Comparison of ENCODE assay signal across 8 mouse cellular contexts in the genomic region with DNA sequence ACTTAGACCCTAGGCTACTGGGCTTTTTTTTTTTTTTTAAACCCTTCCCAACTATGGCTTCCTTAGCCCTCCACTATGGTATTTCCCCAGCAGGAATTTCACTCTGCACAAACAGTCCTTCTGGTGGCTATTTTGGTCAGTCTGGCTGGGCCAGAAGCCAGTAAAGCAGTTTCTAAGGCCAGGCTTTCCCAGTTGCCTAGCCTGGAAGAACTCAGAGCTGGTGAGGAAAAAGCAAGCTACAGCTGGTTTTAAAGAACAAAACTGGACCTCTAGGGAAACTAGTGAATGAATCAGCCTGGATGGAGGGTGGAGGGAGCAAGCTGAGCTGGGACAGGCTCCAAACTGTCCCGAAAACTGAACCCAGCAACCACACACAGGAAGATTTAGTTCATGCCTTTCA. TPM values are rescaled to one million over a fixed set of nuclear protein-coding genes. Genes with fewer than 3 reads are reported as not detected.
A peak's percentile ranks its signal among the peaks of the same experiment; 100 is the strongest.
DNase-seq lines count a peak whose midpoint lies in the region; ATAC-seq and TF ChIP-seq lines count a peak whose summit lies in the region.

No protein-coding gene starts in this region.

- WGBS in forebrain, postnatal 0 days, result 62% methylated on average over 1 of the region's 1 CpGs
- WGBS in forebrain, embryonic 15.5 days, result 76% methylated on average over 1 of the region's 1 CpGs
- WGBS in bone marrow, adult 2 months, result 63% methylated on average over 1 of the region's 1 CpGs
- 30% methylated on average over 1 of the region's 1 CpGs for WGBS in kidney, adult 2 months
- 38% methylated on average over 1 of the region's 1 CpGs for WGBS in lung, embryonic 14.5 days

- peak overlapping the region; percentile 41; the same call in 1 of the 2 replicates for H3K27ac ChIP-seq in forebrain, postnatal 0 days (ENCODE audit: low read depth, low read length)
- no peak overlapping the region for H3K27ac ChIP-seq in forebrain, embryonic 15.5 days (replicated peaks)
- H3K27ac ChIP-seq in bone marrow, adult 2 months (ENCODE audit: control insufficient read depth, insufficient read depth, low read depth, low read length, poor library complexity), result peak overlapping the region; percentile 22; the same call in 1 of the 2 replicates
- H3K27ac ChIP-seq in kidney, adult 2 months (ENCODE audit: insufficient read depth, low read depth, low read length), result peak overlapping the region; percentile 97
- peak overlapping the region; percentile 91 for H3K27ac ChIP-seq in lung, embryonic 14.5 days (ENCODE audit: low read depth)

- H3K9me3 ChIP-seq in forebrain, postnatal 0 days (ENCODE audit: low read length), result no peaks in the 10 kb centered on the region
- no peaks in the 10 kb centered on the region for H3K9me3 ChIP-seq in forebrain, embryonic 15.5 days
- no peaks in the 10 kb centered on the region for H3K9me3 ChIP-seq in lung, embryonic 14.5 days (ENCODE audit: low read depth, low read length)

- peak; percentile 55 for ATAC-seq in forebrain, postnatal 0 days
- no peak for ATAC-seq in forebrain, embryonic 15.5 days (replicated peaks)
- peak; percentile 39; the same call in 1 of the 2 replicates for ATAC-seq in lung, embryonic 14.5 days (ENCODE audit: insufficient read depth)

- no peaks in the 10 kb centered on the region for H3K36me3 ChIP-seq in forebrain, postnatal 0 days (ENCODE audit: insufficient read depth)
- no peaks in the 10 kb centered on the region for H3K36me3 ChIP-seq in forebrain, embryonic 15.5 days
- no peaks in the 10 kb centered on the region for H3K36me3 ChIP-seq in kidney, adult 2 months (ENCODE audit: control insufficient read depth, insufficient read depth, low read length)
- 0 out of 2 replicates have a peak, but pooled peaks cover 3% of the 10 kb centered on the region for H3K36me3 ChIP-seq in lung, embryonic 14.5 days (ENCODE audit: insufficient read depth)

- no peak overlapping the region for H3K4me3 ChIP-seq in forebrain, postnatal 0 days (ENCODE audit: low read depth, low read length)
- no peak overlapping the region for H3K4me3 ChIP-seq in forebrain, embryonic 15.5 days
- no peak overlapping the region for H3K4me3 ChIP-seq in bone marrow, adult 2 months (replicated peaks; ENCODE audit: control insufficient read depth, low read depth, low read length)
- no peak overlapping the region for H3K4me3 ChIP-seq in kidney, adult 2 months (ENCODE audit: insufficient read depth, low read depth, low read length)
- no peak overlapping the region for H3K4me3 ChIP-seq in lung, embryonic 14.5 days (ENCODE audit: low read depth, low read length)

- DNase-seq in forebrain, postnatal 0 days, result peak; percentile 25
- peak; percentile 67 to 81 for DNase-seq in gastrocnemius, postnatal 36 days
- peak; percentile 84 for DNase-seq in kidney, adult 2 months
- peak; percentile 80 for DNase-seq in lung, embryonic 14.5 days
- DNase-seq in thymus, postnatal 14 days, result no peak
- DNase-seq in T-cell, adult 2 months (ENCODE audit: low spot score), result no peak

- no peak for TF ChIP-seq CTCF in forebrain, postnatal 0 days (IDR thresholded peaks at IDR 0.05; ENCODE audit: low read depth)
- TF ChIP-seq CTCF in bone marrow, adult 2 months (IDR thresholded peaks at IDR 0.05; ENCODE audit: control insufficient read depth, insufficient read depth, low read length), result no peak
- no peak for TF ChIP-seq CTCF in kidney, adult 2 months (conservative IDR thresholded peaks at IDR 0.05; ENCODE audit: insufficient read depth, insufficient read length, low read depth, low read length)
- TF ChIP-seq CTCF in lung, embryonic 14.5 days (IDR thresholded peaks at IDR 0.05; ENCODE audit: low read depth), result no peak

- H3K9ac ChIP-seq in forebrain, postnatal 0 days, result no peak overlapping the region
- no peak overlapping the region for H3K9ac ChIP-seq in forebrain, embryonic 15.5 days (replicated peaks)
- no peak overlapping the region; the same call in 1 of the 2 replicates for H3K9ac ChIP-seq in lung, embryonic 14.5 days

- TF ChIP-seq POLR2A in bone marrow, adult 2 months (IDR thresholded peaks at IDR 0.05; ENCODE audit: borderline replicate concordance, control insufficient read depth, low read depth, low read length), result no peak
- TF ChIP-seq POLR2A in kidney, adult 2 months (IDR thresholded peaks at IDR 0.05; ENCODE audit: low read depth, low read length), result no peak

- peaks cover 4% of the 10 kb centered on the region; the same call in 1 of the 2 replicates for H3K4me1 ChIP-seq in forebrain, postnatal 0 days (ENCODE audit: insufficient read depth)
- peaks cover 13% of the 10 kb centered on the region for H3K4me1 ChIP-seq in forebrain, embryonic 15.5 days
- H3K4me1 ChIP-seq in bone marrow, adult 2 months (ENCODE audit: control insufficient read depth, insufficient read depth, low read length), result peaks cover 18% of the 10 kb centered on the region
- peaks cover 31% of the 10 kb centered on the region for H3K4me1 ChIP-seq in kidney, adult 2 months (ENCODE audit: control insufficient read depth, insufficient read depth, low read length)
- H3K4me1 ChIP-seq in lung, embryonic 14.5 days (ENCODE audit: insufficient read depth), result peaks cover 33% of the 10 kb centered on the region

- H3K4me2 ChIP-seq in forebrain, postnatal 0 days (ENCODE audit: low read depth), result no peak overlapping the region
- no peak overlapping the region for H3K4me2 ChIP-seq in forebrain, embryonic 15.5 days (replicated peaks)
- H3K4me2 ChIP-seq in lung, embryonic 14.5 days, result peak overlapping the region; percentile 32

- H3K27me3 ChIP-seq in forebrain, postnatal 0 days (ENCODE audit: insufficient read depth, low read length), result no peaks in the 10 kb centered on the region
- no peaks in the 10 kb centered on the region for H3K27me3 ChIP-seq in forebrain, embryonic 15.5 days
- H3K27me3 ChIP-seq in kidney, adult 2 months (replicated peaks; ENCODE audit: control insufficient read depth, insufficient read depth, low read length), result no peaks in the 10 kb centered on the region
- H3K27me3 ChIP-seq in lung, embryonic 14.5 days (ENCODE audit: insufficient read depth, low read length), result no peaks in the 10 kb centered on the region

- intact Hi-C loops in gastrocnemius, postnatal 36 days (cut with DNase I), result no loop called here

RNA-seq across cellular contexts. Expression of a gene that starts 13.0 kb away (rescaled TPM):
- 1.9 and 5.0 TPM in 2 replicates for total RNA-seq in forebrain, postnatal 0 days (2014; rRNA removed)
- 13.5 and 14.8 TPM in 2 replicates for polyA plus RNA-seq in forebrain, postnatal 0 days (2015; fragmentation: Nextera tagmentation; extraction: Ambion mirVana)
- 14.9 and 16.1 TPM in 2 replicates for polyA plus RNA-seq in forebrain, embryonic 15.5 days (2015; fragmentation: Nextera tagmentation; extraction: Ambion mirVana)
- polyA plus RNA-seq in bone marrow, adult 2 months (2011; ENCODE audit: insufficient read depth, insufficient read length, low replicate concordance, missing spikeins), result 14.6 and 16.9 TPM in 2 replicates
- total RNA-seq in gastrocnemius, postnatal 36 days (2021), result 10 to 100 TPM in 1 of 2 experiments, 1 to 10 TPM in 1; 8.6 to 12.5 TPM
- polyA plus RNA-seq in kidney, adult 2 months (2012; rRNA removed), result 11.9 and 13.3 TPM in 2 replicates
- 22.3 and 23.7 TPM in 2 replicates for polyA plus RNA-seq in lung, embryonic 14.5 days (2014; fragmentation: Nextera tagmentation; extraction: Ambion mirVana)

RNA-seq across cellular contexts. Expression of a gene that starts 26.0 kb away (rescaled TPM):
- 26.2 and 30.3 TPM in 2 replicates for total RNA-seq in forebrain, postnatal 0 days (2014; rRNA removed)
- polyA plus RNA-seq in forebrain, postnatal 0 days (2015; fragmentation: Nextera tagmentation; extraction: Ambion mirVana), result 28.1 and 33.1 TPM in 2 replicates
- polyA plus RNA-seq in forebrain, embryonic 15.5 days (2015; fragmentation: Nextera tagmentation; extraction: Ambion mirVana), result 20.7 and 21.5 TPM in 2 replicates
- polyA plus RNA-seq in bone marrow, adult 2 months (2011; ENCODE audit: insufficient read depth, insufficient read length, low replicate concordance, missing spikeins), result 65.6 and 132 TPM in 2 replicates
- total RNA-seq in gastrocnemius, postnatal 36 days (2021), result 1 to 10 TPM; 6.6 to 7.5 TPM
- polyA plus RNA-seq in kidney, adult 2 months (2012; rRNA removed), result 73.0 and 77.1 TPM in 2 replicates
- polyA plus RNA-seq in lung, embryonic 14.5 days (2014; fragmentation: Nextera tagmentation; extraction: Ambion mirVana), result 18.4 and 19.5 TPM in 2 replicates

RNA-seq across cellular contexts. Expression of a gene that starts 41.8 kb away (rescaled TPM):
- not detected in 2 replicates for total RNA-seq in forebrain, postnatal 0 days (2014; rRNA removed)
- polyA plus RNA-seq in forebrain, postnatal 0 days (2015; fragmentation: Nextera tagmentation; extraction: Ambion mirVana), result 0.11 TPM in 1 of 2 replicates, not detected in the other
- polyA plus RNA-seq in forebrain, embryonic 15.5 days (2015; fragmentation: Nextera tagmentation; extraction: Ambion mirVana), result 0.17 TPM in 1 of 2 replicates, not detected in the other
- polyA plus RNA-seq in bone marrow, adult 2 months (2011; ENCODE audit: insufficient read depth, insufficient read length, low replicate concordance, missing spikeins), result not detected in 2 replicates
- not detected for total RNA-seq in gastrocnemius, postnatal 36 days (2021)
- 114 and 119 TPM in 2 replicates for polyA plus RNA-seq in kidney, adult 2 months (2012; rRNA removed)
- polyA plus RNA-seq in lung, embryonic 14.5 days (2014; fragmentation: Nextera tagmentation; extraction: Ambion mirVana), result 24.1 and 30.8 TPM in 2 replicates

RNA-seq across cellular contexts. Expression of a gene that starts 43.4 kb away (rescaled TPM):
- 0.85 and 0.86 TPM in 2 replicates for total RNA-seq in forebrain, postnatal 0 days (2014; rRNA removed)
- 0.35 and 0.75 TPM in 2 replicates for polyA plus RNA-seq in forebrain, postnatal 0 days (2015; fragmentation: Nextera tagmentation; extraction: Ambion mirVana)
- 0.10 and 0.43 TPM in 2 replicates for polyA plus RNA-seq in forebrain, embryonic 15.5 days (2015; fragmentation: Nextera tagmentation; extraction: Ambion mirVana)
- 1.00 TPM in 1 of 2 replicates, not detected in the other for polyA plus RNA-seq in bone marrow, adult 2 months (2011; ENCODE audit: insufficient read depth, insufficient read length, low replicate concordance, missing spikeins)
- not detected for total RNA-seq in gastrocnemius, postnatal 36 days (2021)
- polyA plus RNA-seq in kidney, adult 2 months (2012; rRNA removed), result 0.91 and 0.95 TPM in 2 replicates
- polyA plus RNA-seq in lung, embryonic 14.5 days (2014; fragmentation: Nextera tagmentation; extraction: Ambion mirVana), result 0.22 and 0.43 TPM in 2 replicates

RNA-seq across cellular contexts. Expression of a gene that starts 53.5 kb away (rescaled TPM):
- 54.9 and 57.7 TPM in 2 replicates for total RNA-seq in forebrain, postnatal 0 days (2014; rRNA removed)
- polyA plus RNA-seq in forebrain, postnatal 0 days (2015; fragmentation: Nextera tagmentation; extraction: Ambion mirVana), result 86.4 and 88.8 TPM in 2 replicates
- 106 and 109 TPM in 2 replicates for polyA plus RNA-seq in forebrain, embryonic 15.5 days (2015; fragmentation: Nextera tagmentation; extraction: Ambion mirVana)
- polyA plus RNA-seq in bone marrow, adult 2 months (2011; ENCODE audit: insufficient read depth, insufficient read length, low replicate concordance, missing spikeins), result 16.4 and 39.4 TPM in 2 replicates
- total RNA-seq in gastrocnemius, postnatal 36 days (2021), result 10 to 100 TPM; 21.0 to 25.3 TPM
- 35.6 and 37.2 TPM in 2 replicates for polyA plus RNA-seq in kidney, adult 2 months (2012; rRNA removed)
- polyA plus RNA-seq in lung, embryonic 14.5 days (2014; fragmentation: Nextera tagmentation; extraction: Ambion mirVana), result 61.8 and 63.8 TPM in 2 replicates

Comparison
In these comparisons a context has a peak if more than half of its experiments do, and no peak if none do; other contexts are left out.
1. DNase-seq: peak in forebrain, postnatal 0 days (single experiment), gastrocnemius, postnatal 36 days (2 of 2), kidney, adult 2 months (single experiment) and lung, embryonic 14.5 days (single experiment); none in thymus, postnatal 14 days (single experiment) and T-cell, adult 2 months (single experiment).
2. RNA of a gene that starts 41.8 kb away (polyA plus RNA-seq): 114 to 119 TPM in kidney, adult 2 months and 24.1 to 30.8 TPM in lung, embryonic 14.5 days; not detected in bone marrow, adult 2 months, 0.17 TPM in forebrain, embryonic 15.5 days and 0.11 TPM in forebrain, postnatal 0 days; every median in the first group is over 10 times any median in the second.